Mouse (Mus musculus) 3134 (cell line): ENCODE results near the gene 4933415A04Rik.

Experiments used
- DNase-seq: peaks from one replicate; pipeline ENCODE4 v3.0.0-alpha.2; 2011; ENCODE audit warnings: low spot score; ENCODE audit not compliant: insufficient read length; ENCODE audit errors: extremely low read depth

4933415A04Rik gene

DNA sequence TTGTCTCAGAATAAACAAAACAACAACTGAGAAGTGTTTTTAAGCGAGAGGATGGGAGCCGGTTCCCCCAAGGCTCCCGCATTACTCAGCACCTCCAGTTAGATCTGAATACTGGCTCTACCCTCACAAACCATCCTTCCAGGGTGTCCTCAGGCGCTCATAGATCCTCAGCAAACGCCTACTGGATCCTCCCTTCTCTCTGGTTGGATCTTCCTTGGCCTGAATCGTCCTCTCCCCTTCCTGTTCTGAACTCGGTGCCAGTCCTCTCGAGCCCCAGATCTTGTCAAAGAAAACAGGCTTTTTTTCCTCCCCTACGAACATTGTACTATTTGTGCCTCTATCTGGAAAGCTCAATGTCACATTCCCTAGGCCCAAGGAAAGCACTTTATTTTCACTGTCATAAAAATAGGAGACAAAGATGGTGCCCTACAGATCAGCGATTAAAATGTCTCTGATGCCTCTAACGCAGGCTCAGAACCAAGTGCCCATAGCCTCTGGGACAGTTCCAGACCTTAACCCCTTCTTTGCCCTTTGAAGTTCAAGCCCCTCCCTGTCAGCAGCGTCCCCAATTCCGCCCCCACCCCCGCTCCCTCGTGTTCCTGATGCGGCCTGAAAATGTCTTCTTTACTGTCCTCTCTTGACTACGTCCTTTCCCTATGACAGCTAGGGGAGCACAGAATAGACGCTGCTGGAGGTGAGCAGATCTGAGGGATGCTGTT, 40.2 kb downstream of the 4933415A04Rik start:
- DNase-seq, result no peak

DNA sequence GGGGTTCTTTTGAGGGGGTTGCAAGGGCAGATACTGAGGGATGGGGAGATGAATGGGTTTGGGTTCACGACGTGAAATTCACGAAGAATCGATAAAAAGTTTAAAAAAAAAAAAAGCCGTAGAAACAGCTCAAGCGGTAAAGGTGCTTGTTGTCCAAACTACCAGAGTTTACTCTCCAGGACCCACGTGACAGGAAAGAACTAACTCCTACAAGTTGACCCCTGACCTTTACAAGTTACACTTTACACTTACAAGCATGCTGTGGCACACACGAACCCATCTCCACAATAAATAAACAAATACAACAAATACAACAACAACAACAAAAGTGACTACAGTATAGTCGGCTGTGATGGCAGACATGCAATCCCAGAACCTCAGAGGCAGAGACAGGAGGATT, 44.8 kb downstream of the 4933415A04Rik start:
- no peak for DNase-seq

DNA sequence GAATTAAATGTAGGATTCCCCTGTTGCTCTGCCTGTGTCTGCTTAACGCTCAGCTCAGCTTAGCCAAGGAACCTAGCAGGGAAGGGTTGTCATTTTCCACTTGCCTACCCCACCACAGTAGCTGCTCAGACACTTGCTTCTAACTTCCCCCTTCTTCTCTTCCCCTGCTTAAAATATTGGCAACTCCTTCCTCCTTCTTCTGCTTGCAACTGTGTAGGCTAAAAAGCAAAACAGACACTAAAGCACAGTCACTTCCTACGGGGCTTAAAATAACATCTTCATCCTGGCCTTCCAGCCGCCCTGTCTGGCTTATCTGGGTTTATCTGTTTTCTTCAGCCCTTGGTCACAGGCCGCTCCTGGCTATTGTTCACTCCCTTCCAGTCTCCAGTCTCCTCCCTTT, 45.7 kb downstream of the 4933415A04Rik start:
- DNase-seq, result no peak

DNA sequence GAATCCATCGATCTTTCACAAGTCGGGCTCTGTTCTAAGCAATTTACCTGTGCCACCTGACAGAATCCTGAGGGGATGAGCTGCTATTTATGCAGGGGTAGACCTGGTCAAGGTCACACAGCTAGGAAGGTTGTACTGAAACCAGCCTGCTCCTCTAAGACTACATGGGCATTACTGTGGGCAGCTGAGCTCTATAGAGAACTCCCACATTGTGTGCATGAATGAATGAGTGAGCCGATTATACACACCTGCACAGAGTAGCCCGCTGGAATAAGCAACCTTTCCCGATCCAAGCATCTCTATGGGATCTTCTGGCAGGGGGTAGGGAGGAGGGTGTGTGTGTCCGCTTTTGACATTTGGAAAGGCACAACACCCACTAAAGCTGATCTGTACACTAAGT, 46.3 kb downstream of the 4933415A04Rik start:
- no peak for DNase-seq

DNA sequence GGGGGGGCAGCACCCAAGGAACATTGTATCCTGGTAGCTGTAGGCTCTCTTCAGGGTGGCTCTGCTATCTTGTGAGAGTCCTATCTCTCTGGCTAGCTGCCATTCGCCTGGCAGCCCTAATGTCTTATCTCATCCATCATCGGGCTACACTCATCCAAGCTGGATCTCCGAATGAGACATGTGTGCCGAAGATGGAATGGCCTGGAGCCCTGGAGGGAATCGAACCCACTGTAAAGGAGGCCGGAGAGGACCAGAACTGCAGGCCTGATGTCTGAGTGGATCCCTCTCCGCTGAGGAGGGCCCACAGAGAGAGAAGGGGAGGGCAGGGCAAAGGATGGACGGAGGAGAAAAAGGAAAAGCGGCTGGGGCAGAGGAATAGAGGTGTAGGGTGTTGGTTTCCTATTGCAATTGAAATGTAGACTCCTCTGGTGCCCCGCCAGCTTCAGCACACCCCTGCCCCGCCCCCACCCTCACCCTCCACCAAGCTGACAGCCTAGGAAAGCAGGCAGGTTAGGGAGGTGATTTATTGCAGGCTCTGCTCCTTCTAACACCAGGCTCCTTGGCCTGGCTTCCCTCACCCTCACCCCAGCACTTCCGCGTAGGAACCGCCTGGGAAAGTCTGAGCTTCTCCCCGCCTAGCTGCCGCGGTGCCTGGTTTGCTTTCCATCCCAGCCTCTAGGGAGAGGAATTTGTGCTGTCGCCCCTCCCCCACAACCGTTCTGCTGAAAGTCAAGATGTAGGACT, 47.0 kb downstream of the 4933415A04Rik start:
- DNase-seq, result no peak

DNA sequence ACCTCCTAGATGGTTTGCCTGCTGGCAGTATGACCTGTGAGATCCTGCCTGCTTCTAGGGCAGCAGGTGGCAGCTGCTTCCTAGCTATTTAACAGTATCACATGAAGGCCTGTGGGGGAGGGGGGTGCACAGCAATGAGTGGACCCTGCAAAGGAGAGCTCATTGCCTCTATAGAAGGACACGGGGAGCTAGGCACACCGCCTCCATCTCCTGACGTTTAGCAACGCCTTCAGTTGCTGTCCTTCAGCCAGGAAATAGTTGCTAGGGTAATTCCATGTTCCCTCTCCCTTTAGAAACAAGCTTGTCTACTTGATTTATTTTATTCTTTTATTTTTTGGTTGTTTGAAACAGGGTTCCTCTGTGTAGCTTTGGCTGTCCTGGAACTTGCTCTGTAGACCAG, 49.9 kb downstream of the 4933415A04Rik start:
- no peak for DNase-seq

DNA sequence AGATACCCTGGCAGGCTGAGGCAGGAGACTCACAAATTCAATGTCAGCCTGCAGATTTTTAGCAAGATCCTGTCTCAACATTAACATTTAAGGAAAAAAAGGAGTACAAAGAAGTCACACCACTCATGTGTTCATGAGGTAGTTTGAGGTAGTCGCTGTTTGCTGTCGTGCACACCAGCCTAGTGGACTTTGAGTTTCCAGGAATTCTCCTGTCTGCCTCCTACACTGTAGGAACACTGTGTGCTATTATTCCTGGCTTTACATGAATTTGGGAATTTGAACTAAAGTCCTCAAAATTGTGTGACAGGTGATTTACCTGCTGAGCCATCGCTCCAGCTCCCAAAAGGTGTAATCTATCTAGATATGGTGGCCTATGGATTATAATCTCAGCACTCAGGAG, 51.6 kb downstream of the 4933415A04Rik start:
- no peak for DNase-seq
